Mouse (Mus musculus): ENCODE data around the gene P4htm. TPM values are rescaled to one million over a fixed set of nuclear protein-coding genes. Genes with fewer than 3 reads are reported as not detected.

Gene P4htm
- polyA plus RNA-seq, 1 experiment: 3.4 TPM

- Histone ChIP-seq H3K4me3 (ENCODE audit: insufficient read depth, low read length) (peak overlapping the region; percentile 69), H3K27ac (ENCODE audit: insufficient read depth, low read length) (no peak overlapping the region), H3K4me1 (ENCODE audit: control insufficient read depth, insufficient read depth, low read length) (no peaks in the 10 kb centered on the region; the same call in 1 of the 2 replicates)
- no peak; the same call in 1 of the 2 replicates for TF ChIP-seq POLR2A (IDR thresholded peaks at IDR 0.05; ENCODE audit: low read depth, low read length)
- peak; percentile 76; the same call in 1 of the 2 replicates for TF ChIP-seq CTCF (IDR thresholded peaks at IDR 0.05; ENCODE audit: borderline replicate concordance, insufficient read depth, low read length)
Measured at GRCm38 (mm10) chr9:108570207-108570896, 27.1 kb downstream of the P4htm start.

- peak; percentile 40 for TF ChIP-seq POLR2A (IDR thresholded peaks at IDR 0.05; ENCODE audit: low read depth, low read length)
- TF ChIP-seq CTCF (IDR thresholded peaks at IDR 0.05; ENCODE audit: borderline replicate concordance, insufficient read depth, low read length): no peak
- H3K4me1 ChIP-seq (ENCODE audit: control insufficient read depth, insufficient read depth, low read length): no peaks in the 10 kb centered on the region; the same call in 1 of the 2 replicates
- H3K4me3 ChIP-seq (ENCODE audit: insufficient read depth, low read length): peak within 1 kb of the TSS; percentile 69
- no peak within 1 kb of the TSS for H3K27ac ChIP-seq (ENCODE audit: insufficient read depth, low read length)
Measured at GRCm38 (mm10) chr9:108569381-108570206, 27.9 kb downstream of the P4htm start, which contains the start of gene Dalrd3. TSS of gene Dalrd3 (plus strand) at chr9:108569886.

GRCm38 (mm10) chr9:108568511-108568921 lies 29.0 kb downstream of the P4htm start:
- H3K27ac ChIP-seq (ENCODE audit: insufficient read depth, low read length): no peak overlapping the region
- no peak for TF ChIP-seq CTCF (IDR thresholded peaks at IDR 0.05; ENCODE audit: borderline replicate concordance, insufficient read depth, low read length)
- TF ChIP-seq POLR2A (IDR thresholded peaks at IDR 0.05; ENCODE audit: low read depth, low read length): no peak; the same call in 1 of the 2 replicates
- H3K4me3 ChIP-seq (ENCODE audit: insufficient read depth, low read length): peak overlapping the region; percentile 64
- no peaks in the 10 kb centered on the region; the same call in 1 of the 2 replicates for H3K4me1 ChIP-seq (ENCODE audit: control insufficient read depth, insufficient read depth, low read length)

GRCm38 (mm10) chr9:108567931-108568419 lies 29.5 kb downstream of the P4htm start:
- TF ChIP-seq CTCF (IDR thresholded peaks at IDR 0.05; ENCODE audit: borderline replicate concordance, insufficient read depth, low read length) (no peak), POLR2A (IDR thresholded peaks at IDR 0.05; ENCODE audit: low read depth, low read length) (no peak)
- Histone ChIP-seq H3K4me1 (ENCODE audit: control insufficient read depth, insufficient read depth, low read length) (no peaks in the 10 kb centered on the region; the same call in 1 of the 2 replicates), H3K27ac (ENCODE audit: insufficient read depth, low read length) (peak overlapping the region; percentile 49), H3K4me3 (ENCODE audit: insufficient read depth, low read length) (peak overlapping the region; percentile 64)

- Histone ChIP-seq H3K4me3 (ENCODE audit: insufficient read depth, low read length) (peak within 1 kb of the TSS; percentile 64), H3K27ac (ENCODE audit: insufficient read depth, low read length) (peak within 1 kb of the TSS; percentile 69), H3K4me1 (ENCODE audit: control insufficient read depth, insufficient read depth, low read length) (peaks cover 4% of the 10 kb centered on the region; the same call in 1 of the 2 replicates)
- peak; percentile 100 for TF ChIP-seq POLR2A (IDR thresholded peaks at IDR 0.05; ENCODE audit: low read depth, low read length)
- TF ChIP-seq CTCF (IDR thresholded peaks at IDR 0.05; ENCODE audit: borderline replicate concordance, insufficient read depth, low read length): peak; percentile 95
Measured at GRCm38 (mm10) chr9:108566815-108567776, 30.4 kb downstream of the P4htm start, which contains the start of gene Ndufaf3. TSS of gene Ndufaf3 (minus strand) at chr9:108567434.

GRCm38 (mm10) chr9:108565881-108566814 lies 31.3 kb downstream of the P4htm start:
- Histone ChIP-seq H3K4me1 (ENCODE audit: control insufficient read depth, insufficient read depth, low read length) (peaks cover 4% of the 10 kb centered on the region; the same call in 1 of the 2 replicates), H3K27ac (ENCODE audit: insufficient read depth, low read length) (peak overlapping the region; percentile 27), H3K4me3 (ENCODE audit: insufficient read depth, low read length) (peak overlapping the region; percentile 44)
- TF ChIP-seq CTCF (IDR thresholded peaks at IDR 0.05; ENCODE audit: borderline replicate concordance, insufficient read depth, low read length) (no peak), POLR2A (IDR thresholded peaks at IDR 0.05; ENCODE audit: low read depth, low read length) (no peak)

- Histone ChIP-seq H3K27ac (ENCODE audit: insufficient read depth, low read length) (no peak overlapping the region), H3K4me3 (ENCODE audit: insufficient read depth, low read length) (no peak overlapping the region), H3K4me1 (ENCODE audit: control insufficient read depth, insufficient read depth, low read length) (peaks cover 4% of the 10 kb centered on the region; the same call in 1 of the 2 replicates)
- TF ChIP-seq POLR2A (IDR thresholded peaks at IDR 0.05; ENCODE audit: low read depth, low read length): no peak
Measured at GRCm38 (mm10) chr9:108564131-108564530, 33.3 kb downstream of the P4htm start.

GRCm38 (mm10) chr9:108563671-108564070 lies 33.8 kb downstream of the P4htm start:
- Histone ChIP-seq H3K4me1 (ENCODE audit: control insufficient read depth, insufficient read depth, low read length) (peaks cover 4% of the 10 kb centered on the region; the same call in 1 of the 2 replicates), H3K27ac (ENCODE audit: insufficient read depth, low read length) (no peak overlapping the region), H3K4me3 (ENCODE audit: insufficient read depth, low read length) (no peak overlapping the region)
- TF ChIP-seq CTCF (IDR thresholded peaks at IDR 0.05; ENCODE audit: borderline replicate concordance, insufficient read depth, low read length) (no peak), POLR2A (IDR thresholded peaks at IDR 0.05; ENCODE audit: low read depth, low read length) (no peak)
